Mouse (Mus musculus) midbrain, embryonic 16.5 days (tissue): ENCODE results near the gene Stk38. TPM values are rescaled to one million over a fixed set of nuclear protein-coding genes. Genes with fewer than 3 reads are reported as not detected.
A peak's percentile ranks its signal among the peaks of the same experiment; 100 is the strongest.

Experiments
- ATAC-seq: fragments of 200-750 bp; cut with Nextera tagmentation; 2 replicates; pipeline ENCODE4 v1.8.0; 2017; ENCODE audit warnings: moderate TSS enrichment
- H3K27ac ChIP-seq: fragments of 300-500 bp; sonication (generic); 2 replicates; pipeline ENCODE4 v1.5.1; 2014; ENCODE audit warnings: mild to moderate bottlenecking, low read length, mixed read lengths
- H3K27me3 ChIP-seq: fragments of 300-500 bp; sonication (generic); 2 replicates; pipeline ENCODE4 v1.6.1; 2014; ENCODE audit warnings: low read depth, low read length, mixed read lengths; ENCODE audit not compliant: control insufficient read depth, insufficient read depth
- H3K36me3 ChIP-seq: fragments of 300-500 bp; sonication (generic); 2 replicates; pipeline ENCODE4 v1.6.1; 2014; ENCODE audit warnings: mild to moderate bottlenecking, low read length, moderate library complexity, mixed read lengths; ENCODE audit not compliant: control insufficient read depth, insufficient read depth
- H3K4me1 ChIP-seq: fragments of 300-500 bp; sonication (generic); 2 replicates; pipeline ENCODE4 v1.6.1; 2014; ENCODE audit warnings: mild to moderate bottlenecking, low read length, mixed read lengths; ENCODE audit not compliant: control insufficient read depth, insufficient read depth
- H3K4me2 ChIP-seq: fragments of 300-500 bp; sonication (generic); 2 replicates; pipeline ENCODE4 v1.6.1; 2014; ENCODE audit warnings: mild to moderate bottlenecking, low read length, mixed read lengths
- H3K4me3 ChIP-seq: fragments of 300-500 bp; sonication (generic); 2 replicates; pipeline ENCODE4 v1.5.1; 2014; ENCODE audit warnings: low read depth, mild to moderate bottlenecking, low read length, moderate library complexity, mixed read lengths
- H3K9ac ChIP-seq: fragments of 300-500 bp; sonication (generic); 2 replicates; pipeline ENCODE4 v1.6.1; 2014; ENCODE audit warnings: low read depth, low read length, mixed read lengths
- H3K9me3 ChIP-seq: fragments of 300-500 bp; sonication (generic); replicated peaks from 2 replicates; pipeline ENCODE4 v1.6.1; 2014; ENCODE audit warnings: mild to moderate bottlenecking, low read length, mixed read lengths; ENCODE audit not compliant: control insufficient read depth, poor library complexity, severe bottlenecking
- WGBS: fragments of 180-500 bp; shearing (Covaris S2); extraction: QIAGEN DNeasy Blood & Tissue Kit; methylation state at CpG from one replicate; pipeline ENCODE4 v1.1.7; 2014; 5-methylcytosine and 5-hydroxymethylcytosine counted together
- polyA plus RNA-seq: library from polyadenylated mRNA; unstranded; fragments of >200 nt; fragmentation: Nextera tagmentation; extraction: Ambion mirVana; gene quantifications from 2 replicates; pipeline ENCODE4 v1.2.1, GENCODE M21; 2015

Stk38 gene
- 83.1 and 90.9 TPM in 2 replicates for polyA plus RNA-seq

DNA sequence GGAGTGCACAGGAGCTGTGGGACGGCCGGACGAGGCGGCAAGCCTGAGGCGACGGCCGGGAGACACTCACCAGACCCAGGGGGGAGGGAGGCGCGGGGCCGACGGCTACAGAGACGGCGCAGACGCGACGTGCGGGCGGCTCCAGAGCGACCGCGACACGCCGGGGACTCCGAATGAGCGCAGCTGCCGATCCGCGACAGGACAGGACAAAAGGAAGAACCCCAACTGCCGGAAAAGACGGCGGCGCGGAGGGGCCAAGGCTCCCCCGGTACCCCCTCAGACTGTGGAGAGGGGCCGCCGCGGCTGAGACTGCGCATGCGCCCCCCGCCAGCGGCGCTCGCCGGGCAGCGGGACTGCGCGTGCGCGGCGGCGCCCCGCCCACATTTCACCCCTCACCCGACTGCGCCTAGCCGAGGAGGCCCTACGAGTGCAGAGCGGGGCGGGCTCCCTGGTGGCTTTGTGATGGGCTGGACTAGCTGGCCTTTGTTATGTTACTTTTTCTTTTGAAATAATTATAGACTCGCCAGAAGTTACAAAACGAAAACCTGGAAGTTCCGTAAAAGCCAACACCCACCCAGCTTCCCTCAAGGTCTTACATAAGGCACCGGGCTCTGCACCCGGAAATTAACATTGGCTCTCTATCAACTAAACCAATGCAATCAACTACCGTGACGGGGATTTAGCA, at the start of gene Stk38:
TSS of gene Stk38 (minus strand) at position 355 of the 685 bp plus-strand sequence.
- H3K4me3 ChIP-seq = peak within 1 kb of the TSS; percentile 81
- under 1% methylated on average over 65 of the region's 65 CpGs for WGBS

GRCm38 (mm10) chr17:29057361-29057890, 49.6 kb upstream of the Stk38 start:
- 83% methylated on average over 11 of the region's 11 CpGs for WGBS

More for the DNA sequence above, at the start of gene Stk38:
- Histone ChIP-seq H3K9ac (peak within 1 kb of the TSS; percentile 89), H3K27ac (peak within 1 kb of the TSS; percentile 89), H3K9me3 (no peaks in the 10 kb centered on the region), H3K36me3 (no peaks in the 10 kb centered on the region), H3K27me3 (no peaks in the 10 kb centered on the region), H3K4me1 (peaks cover 21% of the 10 kb centered on the region), H3K4me2 (peak within 1 kb of the TSS; percentile 91)
- peak; percentile 91 for ATAC-seq

GRCm38 (mm10) chr17:29056699-29057151, 48.9 kb upstream of the Stk38 start:
- no peaks in the 10 kb centered on the region for H3K9me3 ChIP-seq
- no peak overlapping the region for H3K9ac ChIP-seq
- H3K27ac ChIP-seq = no peak overlapping the region
- no peak overlapping the region for H3K4me3 ChIP-seq
- H3K36me3 ChIP-seq = no peaks in the 10 kb centered on the region
- no peak overlapping the region for H3K4me2 ChIP-seq
- H3K27me3 ChIP-seq = no peaks in the 10 kb centered on the region
- peaks cover 9% of the 10 kb centered on the region; the same call in 1 of the 2 replicates for H3K4me1 ChIP-seq
- ATAC-seq = no peak
- 6% methylated on average over 8 of the region's 8 CpGs for WGBS

More at GRCm38 (mm10) chr17:29057361-29057890, 49.6 kb upstream of the Stk38 start:
- Histone ChIP-seq H3K9ac (no peak overlapping the region), H3K36me3 (no peaks in the 10 kb centered on the region), H3K4me2 (no peak overlapping the region), H3K27ac (no peak overlapping the region), H3K27me3 (no peaks in the 10 kb centered on the region), H3K4me1 (peaks cover 9% of the 10 kb centered on the region; the same call in 1 of the 2 replicates), H3K4me3 (no peak overlapping the region), H3K9me3 (no peaks in the 10 kb centered on the region)
- no peak for ATAC-seq

GRCm38 (mm10) chr17:29056207-29056606, 48.4 kb upstream of the Stk38 start:
- Histone ChIP-seq H3K36me3 (no peaks in the 10 kb centered on the region), H3K4me3 (no peak overlapping the region), H3K27me3 (no peaks in the 10 kb centered on the region), H3K4me1 (peaks cover 9% of the 10 kb centered on the region; the same call in 1 of the 2 replicates), H3K9me3 (no peaks in the 10 kb centered on the region), H3K4me2 (no peak overlapping the region), H3K27ac (no peak overlapping the region), H3K9ac (no peak overlapping the region)
- no peak for ATAC-seq
- WGBS = 40% methylated on average over 7 of the region's 7 CpGs

GRCm38 (mm10) chr17:29055586-29055985, 47.8 kb upstream of the Stk38 start:
- Histone ChIP-seq H3K27me3 (no peaks in the 10 kb centered on the region), H3K27ac (no peak overlapping the region), H3K4me2 (no peak overlapping the region), H3K4me1 (peaks cover 9% of the 10 kb centered on the region; the same call in 1 of the 2 replicates), H3K4me3 (no peak overlapping the region), H3K9me3 (no peaks in the 10 kb centered on the region), H3K9ac (no peak overlapping the region), H3K36me3 (no peaks in the 10 kb centered on the region)
- no peak for ATAC-seq
- 69% methylated on average over 5 of the region's 5 CpGs for WGBS

DNA sequence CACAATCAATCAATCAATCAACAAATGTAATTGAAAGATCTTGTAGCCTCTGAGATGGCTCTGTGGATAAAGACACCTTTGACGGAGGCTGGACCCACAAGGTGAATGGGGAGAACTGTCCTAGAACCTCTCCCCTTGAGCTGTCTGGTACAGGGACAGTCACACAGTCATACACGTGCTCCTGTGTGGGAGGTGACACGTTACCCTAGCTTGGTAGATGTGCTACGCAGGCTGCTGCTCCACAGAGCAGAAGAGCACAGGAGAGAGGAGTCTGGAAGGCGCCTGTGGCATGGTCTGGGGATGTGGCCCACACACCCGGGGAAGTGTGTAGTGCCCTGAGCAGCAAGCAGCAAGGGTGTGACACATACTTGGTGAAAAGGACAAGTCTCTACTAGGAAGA, 46.6 kb upstream of the Stk38 start:
- Histone ChIP-seq H3K27ac (no peak overlapping the region), H3K36me3 (no peaks in the 10 kb centered on the region), H3K4me3 (no peak overlapping the region), H3K4me1 (peaks cover 9% of the 10 kb centered on the region; the same call in 1 of the 2 replicates), H3K27me3 (no peaks in the 10 kb centered on the region), H3K4me2 (no peak overlapping the region), H3K9ac (no peak overlapping the region), H3K9me3 (no peaks in the 10 kb centered on the region)
- ATAC-seq = no peak
- 77% methylated on average over 6 of the region's 6 CpGs for WGBS

DNA sequence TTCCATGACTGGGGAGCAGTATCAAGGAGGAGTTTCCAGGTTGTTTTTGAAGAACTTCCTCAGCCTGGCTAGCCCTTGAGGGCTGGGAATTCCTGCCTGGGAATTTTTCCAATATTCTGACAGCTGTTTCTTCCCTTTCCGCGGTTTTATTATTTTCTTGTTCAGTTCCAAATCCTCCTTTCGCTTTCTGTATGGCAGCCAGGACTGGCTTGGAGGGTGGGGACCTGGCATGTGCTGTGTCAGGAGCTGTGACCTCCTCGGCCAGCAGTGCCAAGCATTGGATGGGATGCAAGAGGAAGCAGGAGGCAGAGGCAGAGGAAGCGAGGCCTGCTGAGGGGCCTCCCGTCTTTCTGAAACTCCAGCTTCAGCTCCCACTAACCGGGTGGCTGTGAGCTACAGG, 46.0 kb upstream of the Stk38 start:
- ATAC-seq = no peak
- H3K27me3 ChIP-seq = no peaks in the 10 kb centered on the region
- no peak overlapping the region for H3K4me3 ChIP-seq
- H3K4me1 ChIP-seq = peaks cover 11% of the 10 kb centered on the region; the same call in 1 of the 2 replicates
- H3K9ac ChIP-seq = no peak overlapping the region
- no peak overlapping the region for H3K27ac ChIP-seq
- no peak overlapping the region for H3K4me2 ChIP-seq
- 73% methylated on average over 7 of the region's 7 CpGs for WGBS
- H3K9me3 ChIP-seq = no peaks in the 10 kb centered on the region
- no peaks in the 10 kb centered on the region for H3K36me3 ChIP-seq

GRCm38 (mm10) chr17:29053067-29053466, 45.3 kb upstream of the Stk38 start:
- no peak overlapping the region for H3K9ac ChIP-seq
- no peak overlapping the region for H3K4me3 ChIP-seq
- 88% methylated on average over 6 of the region's 6 CpGs for WGBS
- H3K9me3 ChIP-seq = no peaks in the 10 kb centered on the region
- no peaks in the 10 kb centered on the region for H3K36me3 ChIP-seq
- no peak overlapping the region for H3K27ac ChIP-seq
- H3K4me1 ChIP-seq = peaks cover 11% of the 10 kb centered on the region; the same call in 1 of the 2 replicates
- no peaks in the 10 kb centered on the region for H3K27me3 ChIP-seq
- no peak for ATAC-seq
- H3K4me2 ChIP-seq = no peak overlapping the region

DNA sequence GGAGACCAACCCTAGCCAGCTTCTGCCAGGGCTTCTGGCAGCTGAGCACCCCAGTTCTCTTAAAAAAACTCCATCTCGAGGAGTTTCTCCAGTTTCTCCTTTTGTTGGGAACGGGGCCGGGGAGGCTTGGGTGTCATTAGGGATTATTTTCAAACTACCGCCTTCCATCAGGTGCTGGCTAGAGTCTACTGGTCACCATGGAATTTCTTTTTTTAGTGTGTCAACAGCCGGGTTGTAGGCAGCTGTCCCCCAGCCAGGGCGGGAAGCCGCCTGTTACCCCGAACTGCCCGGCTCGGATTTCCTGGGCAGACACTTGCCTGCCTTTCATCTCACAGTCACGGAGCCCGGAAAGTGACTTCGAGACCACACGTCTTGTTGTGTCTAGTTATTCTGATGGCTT, 43.0 kb upstream of the Stk38 start:
- Histone ChIP-seq H3K4me2 (no peak overlapping the region), H3K27ac (no peak overlapping the region)

More for the DNA sequence above, 43.0 kb upstream of the Stk38 start:
- Histone ChIP-seq H3K27me3 (no peaks in the 10 kb centered on the region), H3K9me3 (no peaks in the 10 kb centered on the region), H3K36me3 (peaks cover 10% of the 10 kb centered on the region; the same call in 1 of the 2 replicates), H3K4me3 (no peak overlapping the region), H3K9ac (no peak overlapping the region), H3K4me1 (0 out of 2 replicates have a peak, but pooled peaks cover 2% of the 10 kb centered on the region)
- no peak; the same call in 1 of the 2 replicates for ATAC-seq
- WGBS = 49% methylated on average over 14 of the region's 14 CpGs
